Comparison of ENCODE assay signal across 8 mouse cellular contexts in genomic region chr13:105054941-105055309, GRCm38 (mm10). TPM values are rescaled to one million over a fixed set of nuclear protein-coding genes. Genes with fewer than 3 reads are reported as not detected.
DNase-seq lines count a peak whose midpoint lies in the region; ATAC-seq and TF ChIP-seq lines count a peak whose summit lies in the region.

No protein-coding gene starts in this region.

- H3K9me3 ChIP-seq in heart, embryonic 13.5 days, result no peaks in the 10 kb centered on the region
- H3K9me3 ChIP-seq in hindbrain, embryonic 13.5 days, result no peaks in the 10 kb centered on the region
- H3K9me3 ChIP-seq in midbrain, embryonic 12.5 days, result no peaks in the 10 kb centered on the region

- no peaks in the 10 kb centered on the region for H3K36me3 ChIP-seq in heart, embryonic 13.5 days
- no peaks in the 10 kb centered on the region for H3K36me3 ChIP-seq in hindbrain, embryonic 13.5 days
- no peaks in the 10 kb centered on the region for H3K36me3 ChIP-seq in midbrain, embryonic 12.5 days

- H3K27ac ChIP-seq in heart, embryonic 13.5 days (replicated peaks), result peak overlapping the region; percentile 51; the same call in 1 of the 2 replicates
- H3K27ac ChIP-seq in bone marrow macrophage, adult 2 months (ENCODE audit: insufficient read depth, low read depth, low read length), result no peak overlapping the region; the same call in 1 of the 2 replicates
- H3K27ac ChIP-seq in hindbrain, embryonic 13.5 days, result peak overlapping the region; percentile 92
- peak overlapping the region; percentile 80; the same call in 1 of the 2 replicates for H3K27ac ChIP-seq in midbrain, embryonic 12.5 days (replicated peaks)

- no peak for TF ChIP-seq POLR2A in bone marrow macrophage, adult 2 months (IDR thresholded peaks at IDR 0.05; ENCODE audit: borderline replicate concordance, low read depth, low read length)

- H3K4me1 ChIP-seq in heart, embryonic 13.5 days, result peaks cover 30% of the 10 kb centered on the region
- peaks cover 10% of the 10 kb centered on the region for H3K4me1 ChIP-seq in bone marrow macrophage, adult 2 months (ENCODE audit: control insufficient read depth, insufficient read depth, low read length)
- H3K4me1 ChIP-seq in hindbrain, embryonic 13.5 days (replicated peaks), result peaks cover 21% of the 10 kb centered on the region
- peaks cover 10% of the 10 kb centered on the region; the same call in 1 of the 2 replicates for H3K4me1 ChIP-seq in midbrain, embryonic 12.5 days

- under 1% methylated on average over 8 of the region's 8 CpGs for WGBS in heart, embryonic 13.5 days
- under 1% methylated on average over 8 of the region's 8 CpGs for WGBS in hindbrain, embryonic 13.5 days
- WGBS in midbrain, embryonic 12.5 days, result 3% methylated on average over 8 of the region's 8 CpGs

- no peak for DNase-seq in heart, adult 8-10 months (ENCODE audit: low spot score)
- no peak for DNase-seq in cerebellum, postnatal 4 days (ENCODE audit: low spot score in 2 of 2)
- no peak for DNase-seq in embryo, embryonic 10 days (ENCODE audit: low spot score)
- no peak for DNase-seq in urinary bladder, postnatal 25 days (ENCODE audit: low spot score)

- peak overlapping the region; percentile 85 for H3K9ac ChIP-seq in heart, embryonic 13.5 days
- H3K9ac ChIP-seq in hindbrain, embryonic 13.5 days, result peak overlapping the region; percentile 76
- peak overlapping the region; percentile 71 for H3K9ac ChIP-seq in midbrain, embryonic 12.5 days (replicated peaks)

- peak overlapping the region; percentile 74 for H3K4me3 ChIP-seq in heart, embryonic 13.5 days
- H3K4me3 ChIP-seq in bone marrow macrophage, adult 2 months (ENCODE audit: insufficient read depth, low read length), result peak overlapping the region; percentile 70
- peak overlapping the region; percentile 69 for H3K4me3 ChIP-seq in hindbrain, embryonic 13.5 days
- peak overlapping the region; percentile 65 for H3K4me3 ChIP-seq in midbrain, embryonic 12.5 days

- ATAC-seq in heart, embryonic 13.5 days (ENCODE audit: extremely low read depth, insufficient number of reproducible peaks, low FRiP score, low TSS enrichment), result no peak
- ATAC-seq in hindbrain, embryonic 13.5 days (ENCODE audit: low FRiP score), result peak; percentile 30
- ATAC-seq in midbrain, embryonic 12.5 days (ENCODE audit: low FRiP score, low read depth), result peak; percentile 48

- H3K4me2 ChIP-seq in heart, embryonic 13.5 days, result peak overlapping the region; percentile 84
- peak overlapping the region; percentile 81 for H3K4me2 ChIP-seq in hindbrain, embryonic 13.5 days
- H3K4me2 ChIP-seq in midbrain, embryonic 12.5 days (replicated peaks), result peak overlapping the region; percentile 88

- no peak for TF ChIP-seq CTCF in bone marrow macrophage, adult 2 months (IDR thresholded peaks at IDR 0.05; ENCODE audit: low read depth, low read length)

- H3K27me3 ChIP-seq in heart, embryonic 13.5 days (replicated peaks), result 0 out of 2 replicates have a peak, but pooled peaks cover 3% of the 10 kb centered on the region
- H3K27me3 ChIP-seq in hindbrain, embryonic 13.5 days, result peaks cover 13% of the 10 kb centered on the region
- peaks cover 22% of the 10 kb centered on the region for H3K27me3 ChIP-seq in midbrain, embryonic 12.5 days

RNA-seq across cellular contexts. Expression of gene Rgs7bp, which starts 0.2 kb away (rescaled TPM):
- polyA plus RNA-seq in heart, embryonic 13.5 days (2015; fragmentation: Nextera tagmentation; extraction: Ambion mirVana), result 2.8 and 2.9 TPM in 2 replicates
- total RNA-seq in heart, adult 8-10 months (2022), result 1 to 10 TPM; 5.1 to 6.3 (median 5.9) TPM
- 0.11 TPM in 1 of 2 replicates, not detected in the other for polyA plus RNA-seq in bone marrow macrophage, adult 2 months (2012; ENCODE audit: insufficient read depth, insufficient read length, missing spikeins)
- polyA plus RNA-seq in hindbrain, embryonic 13.5 days (2015; fragmentation: Nextera tagmentation; extraction: Ambion mirVana), result 4.3 and 4.9 TPM in 2 replicates
- polyA plus RNA-seq in midbrain, embryonic 12.5 days (2016; fragmentation: Nextera tagmentation; extraction: Ambion mirVana), result 1.6 and 1.8 TPM in 2 replicates

RNA-seq across cellular contexts. Expression of gene 4933425L06Rik, which starts 27.0 kb away (rescaled TPM):
- polyA plus RNA-seq in heart, embryonic 13.5 days (2015; fragmentation: Nextera tagmentation; extraction: Ambion mirVana), result not detected in 2 replicates
- not detected for total RNA-seq in heart, adult 8-10 months (2022)
- not detected in 2 replicates for polyA plus RNA-seq in bone marrow macrophage, adult 2 months (2012; ENCODE audit: insufficient read depth, insufficient read length, missing spikeins)
- not detected in 2 replicates for polyA plus RNA-seq in hindbrain, embryonic 13.5 days (2015; fragmentation: Nextera tagmentation; extraction: Ambion mirVana)
- not detected in 2 replicates for polyA plus RNA-seq in midbrain, embryonic 12.5 days (2016; fragmentation: Nextera tagmentation; extraction: Ambion mirVana)
